Mouse (Mus musculus) myocyte (in vitro differentiated cells): ENCODE measurements at regions not wholly inside any gene's neighbourhood (a gene's known extent, or its start where the extent isn't known, plus 50 kb on each side); places are given as distances from the start of the nearest gene placed in this dataset.

Experiments used
- H3K27me3 ChIP-seq: one replicate; pipeline ENCODE4 v1.6.1; 2011; ENCODE audit not compliant: control insufficient read depth, insufficient read depth, insufficient read length
- H3K36me3 ChIP-seq: one replicate; pipeline ENCODE4 v1.6.1; 2011; ENCODE audit not compliant: control insufficient read depth, insufficient read depth
- H3K4me2 ChIP-seq: one replicate; pipeline ENCODE4 v1.6.1; 2011; ENCODE audit warnings: low read depth, control low read depth
- H3K4me3 ChIP-seq: one replicate; pipeline ENCODE4 v1.5.1; 2011; ENCODE audit warnings: mild to moderate bottlenecking, control low read depth, moderate library complexity
- H3K79me2 ChIP-seq: one replicate; pipeline ENCODE4 v1.6.1; 2011; ENCODE audit not compliant: control insufficient read depth, insufficient read depth
- H3ac ChIP-seq: one replicate; pipeline ENCODE4 v1.6.1; 2011; ENCODE audit not compliant: control insufficient read depth, insufficient read length
- CEBPB ChIP-seq: IDR thresholded peaks from 2 replicates; pipeline ENCODE4 v1.6.1; 2011; ENCODE audit warnings: mild to moderate bottlenecking, moderate library complexity; ENCODE audit not compliant: poor library complexity, insufficient read depth, severe bottlenecking
- E2F4 ChIP-seq: IDR thresholded peaks from one replicate; pipeline ENCODE4 v1.6.1; 2011; ENCODE audit warnings: mild to moderate bottlenecking, control low read depth, moderate library complexity; ENCODE audit not compliant: insufficient read depth
- MAX ChIP-seq: IDR thresholded peaks from one replicate; pipeline ENCODE4 v1.6.1; 2011; ENCODE audit warnings: low read depth, mild to moderate bottlenecking, control low read depth
- MYOD1 ChIP-seq, 3 experiments: IDR thresholded peaks; one replicate each; pipeline ENCODE4 v1.6.1; 2011; ENCODE audit warnings: control low read depth in 2 of 3, low read depth in 2 of 3, mild to moderate bottlenecking in 2 of 3, moderate library complexity in 1 of 3; ENCODE audit not compliant: insufficient read length in 2 of 3, control insufficient read depth in 1 of 3
- MYOG ChIP-seq, 3 experiments: IDR thresholded peaks; one replicate each; pipeline ENCODE4 v1.6.1; 2011; ENCODE audit warnings: control low read depth in 2 of 3, low read depth in 2 of 3, mild to moderate bottlenecking in 2 of 3; ENCODE audit not compliant: insufficient read length in 2 of 3, control insufficient read depth in 1 of 3, insufficient read depth in 1 of 3
- POLR2A ChIP-seq: IDR thresholded peaks from one replicate; pipeline ENCODE4 v1.6.1; 2011; ENCODE audit warnings: low read depth, mild to moderate bottlenecking, control low read depth, moderate library complexity; ENCODE audit not compliant: insufficient read length
- POLR2AphosphoS2 ChIP-seq: IDR thresholded peaks from one replicate; pipeline ENCODE4 v1.6.1; 2011; ENCODE audit warnings: low read depth, control low read depth; ENCODE audit not compliant: insufficient read length
- REST ChIP-seq: IDR thresholded peaks from one replicate; pipeline ENCODE4 v1.6.1; 2011; ENCODE audit warnings: mild to moderate bottlenecking, control low read depth, moderate library complexity; ENCODE audit not compliant: insufficient read depth, insufficient read length
- SRF ChIP-seq: IDR thresholded peaks from one replicate; pipeline ENCODE4 v1.6.1; 2011; ENCODE audit warnings: low read depth; ENCODE audit not compliant: control insufficient read depth, insufficient read length
- TCF12 ChIP-seq: IDR thresholded peaks from one replicate; pipeline ENCODE4 v1.6.1; 2011; ENCODE audit warnings: mild to moderate bottlenecking, control low read depth; ENCODE audit not compliant: poor library complexity, insufficient read depth, severe bottlenecking
- TCF3 ChIP-seq: IDR thresholded peaks from one replicate; pipeline ENCODE4 v1.6.1; 2011; ENCODE audit warnings: low read depth, control low read depth; ENCODE audit not compliant: insufficient read length
- USF1 ChIP-seq: IDR thresholded peaks from one replicate; pipeline ENCODE4 v1.6.1; 2011; ENCODE audit warnings: low read depth, mild to moderate bottlenecking, control low read depth, moderate library complexity

GRCm38 (mm10) chr10:30089406-30089805 is 111.0 kb downstream of the Cenpw start:
- no peak overlapping the region for H3K4me2 ChIP-seq
- no peak overlapping the region for H3K4me3 ChIP-seq
- no peaks in the 10 kb centered on the region for H3K27me3 ChIP-seq
- no peaks in the 10 kb centered on the region for H3K79me2 ChIP-seq
- H3ac ChIP-seq, result no peak overlapping the region
- TF ChIP-seq MYOG (IDR thresholded peaks at IDR 0.05; ENCODE audit: control insufficient read depth in 1 of 3, insufficient read depth in 1 of 3, insufficient read length in 2 of 3, low read depth in 2 of 3), result no peak
- no peak for TF ChIP-seq POLR2AphosphoS2
- no peak for TF ChIP-seq E2F4
- TF ChIP-seq CEBPB, result no peak
- no peak for TF ChIP-seq SRF
- TF ChIP-seq TCF3, result no peak
- no peak for TF ChIP-seq REST
- TF ChIP-seq POLR2A, result no peak
- no peak for TF ChIP-seq MYOD1 (IDR thresholded peaks at IDR 0.05; ENCODE audit: control insufficient read depth in 1 of 3, insufficient read length in 2 of 3, low read depth in 2 of 3)
- no peak for TF ChIP-seq MAX
- no peak for TF ChIP-seq USF1
- TF ChIP-seq TCF12, result no peak
- H3K36me3 ChIP-seq, result no peaks in the 10 kb centered on the region

GRCm38 (mm10) chr10:30085059-30085458 is 115.3 kb downstream of the Cenpw start:
- H3K4me2 ChIP-seq, result no peak overlapping the region
- no peaks in the 10 kb centered on the region for H3K79me2 ChIP-seq
- no peak overlapping the region for H3ac ChIP-seq
- H3K4me3 ChIP-seq, result no peak overlapping the region
- TF ChIP-seq TCF3 (no peak), POLR2A (no peak), CEBPB (no peak), SRF (no peak), E2F4 (no peak), TCF12 (no peak), USF1 (no peak), POLR2AphosphoS2 (no peak), MAX (no peak), REST (no peak), MYOG (IDR thresholded peaks at IDR 0.05; ENCODE audit: control insufficient read depth in 1 of 3, insufficient read depth in 1 of 3, insufficient read length in 2 of 3, low read depth in 2 of 3) (no peak), MYOD1 (IDR thresholded peaks at IDR 0.05; ENCODE audit: control insufficient read depth in 1 of 3, insufficient read length in 2 of 3, low read depth in 2 of 3) (no peak)
- no peaks in the 10 kb centered on the region for H3K36me3 ChIP-seq
- no peaks in the 10 kb centered on the region for H3K27me3 ChIP-seq

GRCm38 (mm10) chr10:30066692-30067091 is 133.7 kb downstream of the Cenpw start:
- TF ChIP-seq MYOD1 (IDR thresholded peaks at IDR 0.05; ENCODE audit: control insufficient read depth in 1 of 3, insufficient read length in 2 of 3, low read depth in 2 of 3), result no peak
- TF ChIP-seq POLR2AphosphoS2, result no peak
- TF ChIP-seq CEBPB, result no peak
- TF ChIP-seq POLR2A, result no peak
- TF ChIP-seq TCF3, result no peak
- TF ChIP-seq TCF12, result no peak
- no peak for TF ChIP-seq MAX
- TF ChIP-seq E2F4, result no peak
- TF ChIP-seq USF1, result no peak
- TF ChIP-seq MYOG (IDR thresholded peaks at IDR 0.05; ENCODE audit: control insufficient read depth in 1 of 3, insufficient read depth in 1 of 3, insufficient read length in 2 of 3, low read depth in 2 of 3), result no peak
- TF ChIP-seq REST, result no peak
- no peak for TF ChIP-seq SRF
- no peaks in the 10 kb centered on the region for H3K27me3 ChIP-seq
- H3K36me3 ChIP-seq, result no peaks in the 10 kb centered on the region
- H3K79me2 ChIP-seq, result no peaks in the 10 kb centered on the region
- no peak overlapping the region for H3K4me2 ChIP-seq
- H3ac ChIP-seq, result no peak overlapping the region
- H3K4me3 ChIP-seq, result no peak overlapping the region

GRCm38 (mm10) chr10:30030621-30031020 is 169.7 kb downstream of the Cenpw start:
- H3K4me2 ChIP-seq, result no peak overlapping the region
- H3ac ChIP-seq, result no peak overlapping the region
- H3K36me3 ChIP-seq, result no peaks in the 10 kb centered on the region
- H3K27me3 ChIP-seq, result no peaks in the 10 kb centered on the region
- no peaks in the 10 kb centered on the region for H3K79me2 ChIP-seq
- H3K4me3 ChIP-seq, result no peak overlapping the region
- TF ChIP-seq SRF (no peak), CEBPB (no peak), MYOD1 (IDR thresholded peaks at IDR 0.05; ENCODE audit: control insufficient read depth in 1 of 3, insufficient read length in 2 of 3, low read depth in 2 of 3) (no peak), E2F4 (no peak), POLR2A (no peak), POLR2AphosphoS2 (no peak), MYOG (IDR thresholded peaks at IDR 0.05; ENCODE audit: control insufficient read depth in 1 of 3, insufficient read depth in 1 of 3, insufficient read length in 2 of 3, low read depth in 2 of 3) (no peak), TCF3 (no peak)

GRCm38 (mm10) chr10:30002950-30003636 is 197.3 kb downstream of the Cenpw start:
- Histone ChIP-seq H3K27me3 (no peaks in the 10 kb centered on the region), H3K4me2 (peak overlapping the region; percentile 15), H3K36me3 (no peaks in the 10 kb centered on the region), H3ac (no peak overlapping the region), H3K4me3 (no peak overlapping the region), H3K79me2 (no peaks in the 10 kb centered on the region)
- TF ChIP-seq POLR2A (no peak), CEBPB (0 out of 2 replicates have a peak, but pooled peaks have one; percentile 9), MYOD1 (IDR thresholded peaks at IDR 0.05; ENCODE audit: control insufficient read depth in 1 of 3, insufficient read length in 2 of 3, low read depth in 2 of 3) (no peak), E2F4 (no peak), POLR2AphosphoS2 (no peak), REST (no peak), MAX (no peak)
